Mouse (Mus musculus): ENCODE measurements around the gene Pold3. TPM values are rescaled to one million over a fixed set of nuclear protein-coding genes. Genes with fewer than 3 reads are reported as not detected.
"Not testable (repeated sequence)": the region's sequence is repeated elsewhere in the genome, so short reads cannot be mapped to it uniquely, and the experiment has no call there.

The Pold3 gene
- polyA plus RNA-seq, 1 experiment: 6.8 TPM

DNA sequence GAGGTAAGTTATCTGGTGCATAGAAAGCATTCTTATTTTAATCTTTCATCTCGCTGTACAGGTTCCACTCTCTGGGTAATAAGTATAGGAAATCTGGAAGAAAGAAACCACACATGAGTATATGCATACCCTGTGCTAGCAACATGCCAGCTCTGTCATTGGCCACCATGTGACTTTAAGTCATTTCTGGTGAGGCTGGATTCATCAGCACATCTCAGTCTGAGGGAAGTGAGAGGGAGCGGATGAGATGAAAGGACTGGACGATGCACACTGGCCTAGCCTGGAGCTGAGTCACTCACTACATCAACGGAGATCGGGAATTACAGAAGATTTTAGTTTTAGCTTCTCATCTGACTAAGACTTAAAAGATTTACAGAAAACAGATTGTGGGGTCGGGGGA lies 38.5 kb downstream of the Pold3 start:
- no peak for DNase-seq
- TF ChIP-seq CTCF (IDR thresholded peaks at IDR 0.05; ENCODE audit: insufficient read depth, low read length): no peak
- no peak for TF ChIP-seq POLR2A (IDR thresholded peaks at IDR 0.05; ENCODE audit: borderline replicate concordance, extremely low read depth, low read depth, low read length)
- Histone ChIP-seq H3K4me3 (replicated peaks; ENCODE audit: extremely low read depth, low read depth, low read length) (no peak overlapping the region), H3K4me1 (ENCODE audit: control insufficient read depth, insufficient read depth, low read length) (no peaks in the 10 kb centered on the region)
- 90% methylated on average over 6 of the region's 6 CpGs for WGBS

DNA sequence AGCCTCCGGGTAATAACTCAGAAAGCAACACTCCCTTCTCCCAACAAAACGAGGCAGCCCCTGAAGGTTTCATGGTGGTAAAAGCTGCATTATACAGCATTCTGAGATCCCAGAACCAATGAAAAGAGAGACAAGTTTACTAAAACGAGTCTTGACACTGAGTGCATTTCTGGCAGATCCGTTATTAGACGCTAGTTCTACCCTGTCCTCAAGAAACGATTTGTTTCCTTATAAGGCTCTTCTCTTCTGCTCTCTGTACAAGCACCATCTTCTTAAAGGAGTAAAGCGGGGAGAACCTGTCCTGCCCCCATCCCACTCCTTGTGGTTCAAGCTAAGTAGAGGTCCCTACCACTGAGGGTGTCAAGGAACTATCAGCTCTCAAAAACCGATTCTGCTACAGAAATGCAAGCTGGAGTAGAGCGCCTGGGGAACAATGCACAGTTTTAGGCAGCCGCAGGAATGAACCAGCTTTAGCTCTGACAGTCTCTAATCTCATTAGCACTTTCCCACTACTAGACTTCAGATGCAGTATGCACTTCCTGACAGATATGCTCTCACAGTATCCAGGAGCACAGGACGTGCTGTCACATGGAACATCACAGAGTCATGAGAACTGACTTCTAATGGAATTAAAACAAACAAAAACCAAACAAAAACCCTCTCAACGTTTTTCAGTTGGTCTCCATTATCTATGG lies 41.1 kb downstream of the Pold3 start:
- DNase-seq: no peak
- TF ChIP-seq POLR2A (IDR thresholded peaks at IDR 0.05; ENCODE audit: borderline replicate concordance, extremely low read depth, low read depth, low read length) (no peak), CTCF (IDR thresholded peaks at IDR 0.05; ENCODE audit: insufficient read depth, low read length) (no peak)
- Histone ChIP-seq H3K4me1 (ENCODE audit: control insufficient read depth, insufficient read depth, low read length) (no peaks in the 10 kb centered on the region), H3K4me3 (replicated peaks; ENCODE audit: extremely low read depth, low read depth, low read length) (no peak overlapping the region)
- 70% methylated on average over 12 of the region's 12 CpGs for whole genome bisulfite sequencing

DNA sequence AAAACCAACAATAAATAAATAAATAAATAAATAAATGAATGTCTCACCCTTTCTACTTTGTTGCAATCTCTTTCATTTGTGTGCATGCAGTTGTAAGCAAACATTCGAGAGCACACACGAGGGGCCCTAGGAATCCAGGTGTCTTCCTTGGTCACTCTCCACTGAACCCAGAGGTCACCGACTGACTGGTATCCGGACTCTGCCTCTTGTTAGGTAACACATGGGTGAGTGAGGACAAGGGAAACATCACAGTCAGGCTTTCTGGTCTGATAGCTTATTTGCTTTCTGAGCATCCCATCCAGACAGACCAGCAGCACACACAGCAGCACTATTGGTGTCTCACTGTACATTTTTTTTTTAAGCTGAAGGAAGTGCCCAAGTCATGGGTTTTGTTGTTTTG lies 44.3 kb downstream of the Pold3 start:
- no peak for DNase-seq
- TF ChIP-seq POLR2A (IDR thresholded peaks at IDR 0.05; ENCODE audit: borderline replicate concordance, extremely low read depth, low read depth, low read length): no peak
- TF ChIP-seq CTCF (IDR thresholded peaks at IDR 0.05; ENCODE audit: insufficient read depth, low read length): no peak
- 86% methylated on average over 4 of the region's 4 CpGs for WGBS
- Histone ChIP-seq H3K4me1 (ENCODE audit: control insufficient read depth, insufficient read depth, low read length) (no peaks in the 10 kb centered on the region), H3K4me3 (replicated peaks; ENCODE audit: extremely low read depth, low read depth, low read length) (no peak overlapping the region)

DNA sequence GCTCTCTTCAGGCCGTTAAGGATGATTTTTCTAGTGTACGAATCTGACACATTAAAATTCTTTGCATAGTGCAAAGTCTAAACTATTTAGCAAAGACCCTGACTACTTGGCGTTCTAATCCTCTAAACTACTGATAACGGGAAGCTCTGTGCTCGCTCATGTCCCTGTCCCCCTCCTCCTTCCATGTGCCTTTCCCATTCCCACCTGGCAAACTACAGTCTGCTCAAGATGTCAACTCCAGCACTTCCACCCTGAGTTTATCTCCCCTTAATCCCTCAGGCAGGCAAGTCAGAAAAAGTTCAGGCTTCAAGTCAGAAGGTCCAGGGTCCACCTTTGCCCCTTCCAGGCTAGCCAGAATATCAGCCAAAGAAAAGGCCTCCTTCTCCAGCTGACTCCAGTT lies 45.1 kb downstream of the Pold3 start:
- TF ChIP-seq CTCF (IDR thresholded peaks at IDR 0.05; ENCODE audit: insufficient read depth, low read length): no peak
- no peak for TF ChIP-seq POLR2A (IDR thresholded peaks at IDR 0.05; ENCODE audit: borderline replicate concordance, extremely low read depth, low read depth, low read length)
- 61% methylated on average over 5 of the region's 5 CpGs for WGBS
- Histone ChIP-seq H3K4me1 (ENCODE audit: control insufficient read depth, insufficient read depth, low read length) (no peaks in the 10 kb centered on the region), H3K4me3 (replicated peaks; ENCODE audit: extremely low read depth, low read depth, low read length) (no peak overlapping the region)
- DNase-seq: no peak

DNA sequence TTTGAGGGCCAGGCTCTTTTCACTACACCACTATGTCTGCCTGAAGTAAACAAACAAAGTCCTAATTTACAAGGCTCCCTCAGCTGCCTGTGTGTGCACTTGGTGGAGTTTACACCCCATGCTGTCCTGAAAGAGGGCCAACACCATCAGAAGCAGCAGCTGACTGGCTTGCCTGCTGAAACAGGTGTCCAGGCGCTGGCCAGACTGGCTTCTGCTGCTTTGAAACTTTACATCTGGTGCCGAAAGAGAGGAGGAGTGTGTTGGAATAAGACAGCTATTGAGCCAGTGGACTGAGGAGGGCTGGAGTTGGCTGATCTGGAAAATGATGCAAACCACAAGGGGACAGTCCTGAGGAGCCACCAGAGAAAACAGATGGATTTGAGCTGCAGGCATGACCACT lies 47.4 kb downstream of the Pold3 start:
- no peak for TF ChIP-seq CTCF (IDR thresholded peaks at IDR 0.05; ENCODE audit: insufficient read depth, low read length)
- TF ChIP-seq POLR2A (IDR thresholded peaks at IDR 0.05; ENCODE audit: borderline replicate concordance, extremely low read depth, low read depth, low read length): no peak
- H3K4me3 ChIP-seq (replicated peaks; ENCODE audit: extremely low read depth, low read depth, low read length): no peak overlapping the region
- WGBS: 53% methylated on average over 2 of the region's 2 CpGs
- H3K4me1 ChIP-seq (ENCODE audit: control insufficient read depth, insufficient read depth, low read length): no peaks in the 10 kb centered on the region
- DNase-seq: no peak

DNA sequence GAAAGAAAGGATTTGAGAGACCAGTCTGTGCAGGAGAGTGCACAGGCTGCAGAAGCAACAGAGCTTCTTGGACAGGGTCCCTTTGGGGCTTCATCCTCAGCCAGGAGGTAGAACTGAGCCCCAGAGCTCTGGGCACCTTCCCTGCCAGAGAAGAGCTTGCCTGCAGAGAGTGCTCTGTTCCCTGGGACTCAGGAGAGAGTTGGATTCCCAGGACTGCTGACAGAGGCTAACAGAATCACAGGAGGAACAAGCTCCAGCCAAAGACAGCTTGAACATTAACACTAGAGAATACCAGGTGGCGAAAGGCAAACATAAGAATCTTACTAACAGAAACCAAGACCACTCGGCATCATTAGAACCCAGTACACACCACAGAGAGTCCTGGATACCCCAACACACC lies 68.4 kb downstream of the Pold3 start:
- not testable (repeated sequence) for DNase-seq; H3K4me1 ChIP-seq (ENCODE audit: control insufficient read depth, insufficient read depth, low read length); H3K4me3 ChIP-seq (replicated peaks; ENCODE audit: extremely low read depth, low read depth, low read length)
- WGBS: 88% methylated on average over 2 of the region's 2 CpGs

DNA sequence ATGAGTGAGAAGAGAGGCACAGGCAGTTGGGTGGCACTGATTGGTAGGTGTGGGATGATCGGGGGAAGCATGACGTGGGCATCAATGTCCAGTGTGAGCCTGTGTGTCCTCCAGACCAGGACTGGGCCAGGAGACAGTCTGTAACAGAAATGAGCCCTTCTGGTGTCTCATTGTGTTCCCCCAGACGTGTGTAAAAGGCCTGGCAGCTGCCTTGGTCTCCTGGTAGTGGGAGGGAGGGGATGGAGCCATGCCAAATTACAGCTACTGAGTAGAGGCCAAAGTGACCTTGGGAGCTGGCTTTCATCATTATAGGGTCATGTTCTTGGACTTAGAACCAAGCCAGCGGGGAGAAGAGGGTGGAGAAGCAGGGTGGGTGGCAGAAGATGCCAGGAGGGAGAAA lies 69.5 kb downstream of the Pold3 start:
- no peak for DNase-seq
- WGBS: 57% methylated on average over 4 of the region's 4 CpGs
- no peak for TF ChIP-seq CTCF (IDR thresholded peaks at IDR 0.05; ENCODE audit: insufficient read depth, low read length)
- TF ChIP-seq POLR2A (IDR thresholded peaks at IDR 0.05; ENCODE audit: borderline replicate concordance, extremely low read depth, low read depth, low read length): no peak
- no peak overlapping the region for H3K4me3 ChIP-seq (replicated peaks; ENCODE audit: extremely low read depth, low read depth, low read length)
- H3K4me1 ChIP-seq (ENCODE audit: control insufficient read depth, insufficient read depth, low read length): no peaks in the 10 kb centered on the region

DNA sequence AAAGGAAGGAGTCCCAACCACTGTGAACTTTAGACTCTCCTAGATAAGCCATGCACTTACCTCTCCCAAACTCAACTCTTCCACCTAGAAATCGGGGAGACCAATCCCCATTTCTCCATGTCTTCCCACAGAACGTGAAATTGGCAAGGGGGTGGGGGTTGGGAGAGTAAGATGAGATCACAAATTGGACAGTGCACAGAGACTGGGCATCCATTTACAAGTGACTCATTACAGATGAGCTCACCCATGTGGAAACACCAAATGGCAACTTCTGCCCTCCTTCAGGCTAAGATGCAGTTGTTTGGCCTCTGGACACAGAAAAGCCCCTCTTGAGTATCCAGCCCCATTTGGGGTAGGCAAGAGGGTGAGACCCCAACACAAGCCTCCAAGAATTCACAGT lies 74.9 kb downstream of the Pold3 start:
- DNase-seq: no peak
- no peak for TF ChIP-seq CTCF (IDR thresholded peaks at IDR 0.05; ENCODE audit: insufficient read depth, low read length)
- no peak for TF ChIP-seq POLR2A (IDR thresholded peaks at IDR 0.05; ENCODE audit: borderline replicate concordance, extremely low read depth, low read depth, low read length)
- WGBS: 54% methylated on average over 2 of the region's 2 CpGs
- no peaks in the 10 kb centered on the region for H3K4me1 ChIP-seq (ENCODE audit: control insufficient read depth, insufficient read depth, low read length)
- no peak overlapping the region for H3K4me3 ChIP-seq (replicated peaks; ENCODE audit: extremely low read depth, low read depth, low read length)

DNA sequence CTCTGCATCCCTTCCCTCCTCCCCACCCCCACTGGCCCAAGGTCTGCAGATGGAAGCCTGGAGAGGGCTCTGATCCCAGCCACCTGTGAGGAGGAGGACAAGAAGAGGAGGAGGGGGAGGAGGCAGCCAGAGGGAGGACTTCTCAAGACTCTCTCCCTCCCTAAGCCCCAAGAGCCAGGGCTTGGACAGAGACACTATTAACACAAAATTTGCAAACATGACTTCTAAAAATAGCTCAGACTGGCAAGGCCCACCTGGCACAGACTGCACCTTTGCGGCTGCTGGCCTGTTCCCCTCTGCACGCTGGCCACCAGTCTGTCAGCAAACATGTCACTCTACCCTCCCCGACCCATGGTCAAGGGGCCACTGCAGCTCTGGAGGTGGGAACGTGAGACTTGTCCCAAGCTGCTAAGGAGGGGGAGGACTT lies 77.7 kb downstream of the Pold3 start:
- H3K4me3 ChIP-seq (replicated peaks; ENCODE audit: extremely low read depth, low read depth, low read length): no peak overlapping the region
- TF ChIP-seq CTCF (IDR thresholded peaks at IDR 0.05; ENCODE audit: insufficient read depth, low read length): no peak
- TF ChIP-seq POLR2A (IDR thresholded peaks at IDR 0.05; ENCODE audit: borderline replicate concordance, extremely low read depth, low read depth, low read length): no peak
- DNase-seq: no peak
- WGBS: 34% methylated on average over 4 of the region's 4 CpGs
- no peaks in the 10 kb centered on the region for H3K4me1 ChIP-seq (ENCODE audit: control insufficient read depth, insufficient read depth, low read length)

DNA sequence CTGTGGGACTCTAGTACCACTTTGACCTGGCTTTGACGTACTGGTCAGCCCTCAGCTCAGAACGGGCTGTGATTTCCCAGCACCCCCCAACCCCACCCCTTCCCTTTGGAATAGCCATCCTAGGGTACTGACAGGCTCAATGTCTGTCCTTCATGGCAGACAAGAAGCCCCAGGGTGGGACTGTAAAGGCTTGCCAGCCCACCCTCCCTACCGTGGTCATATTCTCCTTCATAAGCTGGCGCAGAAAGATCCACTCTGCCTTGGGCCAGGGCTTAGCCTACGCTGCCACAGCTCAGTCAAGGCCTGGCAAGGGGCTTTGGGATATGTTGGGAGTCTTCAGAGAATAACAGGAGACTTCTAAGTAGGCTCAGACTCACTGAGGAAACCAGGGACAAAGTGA lies 78.3 kb downstream of the Pold3 start:
- no peaks in the 10 kb centered on the region for H3K4me1 ChIP-seq (ENCODE audit: control insufficient read depth, insufficient read depth, low read length)
- no peak for DNase-seq
- TF ChIP-seq CTCF (IDR thresholded peaks at IDR 0.05; ENCODE audit: insufficient read depth, low read length) (no peak), POLR2A (IDR thresholded peaks at IDR 0.05; ENCODE audit: borderline replicate concordance, extremely low read depth, low read depth, low read length) (no peak)
- no peak overlapping the region for H3K4me3 ChIP-seq (replicated peaks; ENCODE audit: extremely low read depth, low read depth, low read length)
- 88% methylated on average over 5 of the region's 5 CpGs for WGBS
